Mouse (Mus musculus): ENCODE data around the gene Olfr1364. TPM values are rescaled to one million over a fixed set of nuclear protein-coding genes. Genes with fewer than 3 reads are reported as not detected.

Olfr1364 gene
- total and polyA plus RNA-seq, 2 experiments, result not detected

- Histone ChIP-seq H3K9ac (ENCODE audit: low read depth, low read length) (no peak within 1 kb of the TSS), H3K4me3 (ENCODE audit: insufficient read depth, low read depth, low read length) (no peak within 1 kb of the TSS), H3K27me3 (ENCODE audit: control insufficient read depth, insufficient read depth, low read length) (no peaks in the 10 kb centered on the region), H3K27ac (replicated peaks; ENCODE audit: insufficient read depth, low read depth, low read length) (no peak within 1 kb of the TSS), H3K4me1 (ENCODE audit: control insufficient read depth, insufficient read depth, low read length) (no peaks in the 10 kb centered on the region), H3K36me3 (ENCODE audit: control insufficient read depth, insufficient read depth, low read length) (no peaks in the 10 kb centered on the region), H3K79me2 (ENCODE audit: control insufficient read depth, insufficient read depth, low read length) (no peaks in the 10 kb centered on the region)
- 63% methylated on average over 1 of the region's 1 CpGs for whole genome bisulfite sequencing
- TF ChIP-seq POLR2A (IDR thresholded peaks at IDR 0.05; ENCODE audit: extremely low read depth, insufficient read depth, low read length), result no peak
- TF ChIP-seq CTCF (IDR thresholded peaks at IDR 0.05; ENCODE audit: low read depth, low read length), result no peak
- no peak for DNase-seq (ENCODE audit: extremely low read depth, low read depth, low spot score)
Measured at GRCm38 (mm10) chr13:21542708-21543107, 38.9 kb downstream of the Olfr1364 start, which contains the start of gene Olfr1366. Gene Olfr1366, minus strand, starts transcription at chr13:21542808.

GRCm38 (mm10) chr13:21530781-21531201, 50.8 kb downstream of the Olfr1364 start, which contains the start of gene Zkscan8:
Gene Zkscan8, minus strand, starts transcription at chr13:21531120.
- Histone ChIP-seq H3K4me1 (ENCODE audit: control insufficient read depth, insufficient read depth, low read length) (peaks cover 2% of the 10 kb centered on the region; the same call in 1 of the 2 replicates), H3K9ac (ENCODE audit: low read depth, low read length) (peak within 1 kb of the TSS; percentile 100), H3K27me3 (ENCODE audit: control insufficient read depth, insufficient read depth, low read length) (no peaks in the 10 kb centered on the region), H3K27ac (replicated peaks; ENCODE audit: insufficient read depth, low read depth, low read length) (peak within 1 kb of the TSS; percentile 87), H3K4me3 (ENCODE audit: insufficient read depth, low read depth, low read length) (peak within 1 kb of the TSS; percentile 98), H3K79me2 (ENCODE audit: control insufficient read depth, insufficient read depth, low read length) (0 out of 2 replicates have a peak, but pooled peaks cover 2% of the 10 kb centered on the region), H3K36me3 (ENCODE audit: control insufficient read depth, insufficient read depth, low read length) (peaks cover 8% of the 10 kb centered on the region)
- TF ChIP-seq POLR2A (IDR thresholded peaks at IDR 0.05; ENCODE audit: extremely low read depth, insufficient read depth, low read length) (no peak), CTCF (IDR thresholded peaks at IDR 0.05; ENCODE audit: low read depth, low read length) (0 out of 2 replicates have a peak, but pooled peaks have one; percentile 0)
- peak; percentile 82 for DNase-seq (ENCODE audit: extremely low read depth, low read depth, low spot score)
- 1% methylated on average over 39 of the region's 39 CpGs for WGBS

GRCm38 (mm10) chr13:21530136-21530535, 51.4 kb downstream of the Olfr1364 start:
- 48% methylated on average over 7 of the region's 7 CpGs for WGBS
- no peak overlapping the region for H3K27ac ChIP-seq (replicated peaks; ENCODE audit: insufficient read depth, low read depth, low read length)
- DNase-seq (ENCODE audit: extremely low read depth, low read depth, low spot score), result peak; percentile 9
- H3K4me1 ChIP-seq (ENCODE audit: control insufficient read depth, insufficient read depth, low read length), result peaks cover 2% of the 10 kb centered on the region; the same call in 1 of the 2 replicates
- H3K79me2 ChIP-seq (ENCODE audit: control insufficient read depth, insufficient read depth, low read length), result 0 out of 2 replicates have a peak, but pooled peaks cover 2% of the 10 kb centered on the region
- H3K36me3 ChIP-seq (ENCODE audit: control insufficient read depth, insufficient read depth, low read length), result peaks cover 12% of the 10 kb centered on the region
- TF ChIP-seq POLR2A (IDR thresholded peaks at IDR 0.05; ENCODE audit: extremely low read depth, insufficient read depth, low read length), result no peak
- no peak for TF ChIP-seq CTCF (IDR thresholded peaks at IDR 0.05; ENCODE audit: low read depth, low read length)
- H3K9ac ChIP-seq (ENCODE audit: low read depth, low read length), result no peak overlapping the region
- no peaks in the 10 kb centered on the region for H3K27me3 ChIP-seq (ENCODE audit: control insufficient read depth, insufficient read depth, low read length)
- H3K4me3 ChIP-seq (ENCODE audit: insufficient read depth, low read depth, low read length), result peak overlapping the region; percentile 4; the same call in 1 of the 2 replicates

Other genes starting within 250 kb of the Olfr1364 start
Only the 30 nearest of the 33 such genes appear.
- gene Zscan12, start 218.9 kb downstream of the Olfr1364 start, total RNA-seq (2014; rRNA removed), result 5.4 and 6.0 TPM in 2 replicates
- gene Zscan12, start 218.9 kb downstream of the Olfr1364 start, polyA plus RNA-seq (2012; rRNA removed), result 1.0 and 1.2 TPM in 2 replicates
- 31.6 and 33.1 TPM in 2 replicates for gene Zkscan3, start 179.0 kb downstream of the Olfr1364 start, total RNA-seq (2014; rRNA removed)
- gene Zkscan3, start 179.0 kb downstream of the Olfr1364 start, polyA plus RNA-seq (2012; rRNA removed), result 10.9 and 14.5 TPM in 2 replicates
- 0.60 and 0.83 TPM in 2 replicates for gene Pgbd1, start 140.7 kb downstream of the Olfr1364 start, total RNA-seq (2014; rRNA removed)
- gene Pgbd1, start 140.7 kb downstream of the Olfr1364 start, polyA plus RNA-seq (2012; rRNA removed), result 0.20 and 0.26 TPM in 2 replicates
- 30.8 and 33.4 TPM in 2 replicates for gene Zscan26, start 128.0 kb downstream of the Olfr1364 start, total RNA-seq (2014; rRNA removed)
- 7.5 and 12.1 TPM in 2 replicates for gene Zscan26, start 128.0 kb downstream of the Olfr1364 start, polyA plus RNA-seq (2012; rRNA removed)
- 0.27 and 0.55 TPM in 2 replicates for gene Nkapl, start 113.2 kb downstream of the Olfr1364 start, total RNA-seq (2014; rRNA removed)
- gene Nkapl, start 113.2 kb downstream of the Olfr1364 start, polyA plus RNA-seq (2012; rRNA removed), result 0.13 and 0.29 TPM in 2 replicates
- gene Zkscan4, start 102.9 kb downstream of the Olfr1364 start, total RNA-seq (2014; rRNA removed), result 0.47 and 1.0 TPM in 2 replicates
- 0.09 and 0.29 TPM in 2 replicates for gene Zkscan4, start 102.9 kb downstream of the Olfr1364 start, polyA plus RNA-seq (2012; rRNA removed)
- not detected in 2 replicates for gene Gm10065, start 102.3 kb downstream of the Olfr1364 start, total RNA-seq (2014; rRNA removed)
- gene Gm10065, start 102.3 kb downstream of the Olfr1364 start, polyA plus RNA-seq (2012; rRNA removed), result not detected in 2 replicates
- gene AK157302, start 86.5 kb downstream of the Olfr1364 start, total RNA-seq (2014; rRNA removed), result 0.27 and 0.28 TPM in 2 replicates
- 0.11 TPM in 1 of 2 replicates, not detected in the other for gene AK157302, start 86.5 kb downstream of the Olfr1364 start, polyA plus RNA-seq (2012; rRNA removed)
- 20.5 and 23.4 TPM in 2 replicates for gene Gm11273, start 80.3 kb downstream of the Olfr1364 start, total RNA-seq (2014; rRNA removed)
- 26.0 and 26.2 TPM in 2 replicates for gene Gm11273, start 80.3 kb downstream of the Olfr1364 start, polyA plus RNA-seq (2012; rRNA removed)
- gene Zkscan8, start 50.6 kb downstream of the Olfr1364 start, total RNA-seq (2014; rRNA removed), result 4.7 and 5.3 TPM in 2 replicates
- gene Zkscan8, start 50.6 kb downstream of the Olfr1364 start, polyA plus RNA-seq (2012; rRNA removed), result 1.5 and 1.7 TPM in 2 replicates
- gene Olfr1366, start 39.0 kb downstream of the Olfr1364 start, total RNA-seq (2014; rRNA removed), result not detected in 2 replicates
- not detected in 2 replicates for gene Olfr1366, start 39.0 kb downstream of the Olfr1364 start, polyA plus RNA-seq (2012; rRNA removed)
- gene Olfr1535, start 21.9 kb downstream of the Olfr1364 start, total RNA-seq (2014; rRNA removed), result not detected in 2 replicates
- gene Olfr1535, start 21.9 kb downstream of the Olfr1364 start, polyA plus RNA-seq (2012; rRNA removed), result not detected in 2 replicates
- gene Olfr1362, start 32.3 kb upstream of the Olfr1364 start, total RNA-seq (2014; rRNA removed), result not detected in 2 replicates
- gene Olfr1362, start 32.3 kb upstream of the Olfr1364 start, polyA plus RNA-seq (2012; rRNA removed), result not detected in 2 replicates
- gene Olfr11, start 60.8 kb upstream of the Olfr1364 start, total RNA-seq (2014; rRNA removed), result not detected in 2 replicates
- not detected in 2 replicates for gene Olfr11, start 60.8 kb upstream of the Olfr1364 start, polyA plus RNA-seq (2012; rRNA removed)
- gene Olfr1361, start 81.6 kb upstream of the Olfr1364 start, total RNA-seq (2014; rRNA removed), result not detected in 2 replicates
- not detected in 2 replicates for gene Olfr1361, start 81.6 kb upstream of the Olfr1364 start, polyA plus RNA-seq (2012; rRNA removed)
- not detected in 2 replicates for gene Olfr1360, start 95.6 kb upstream of the Olfr1364 start, total RNA-seq (2014; rRNA removed)
- not detected in 2 replicates for gene Olfr1360, start 95.6 kb upstream of the Olfr1364 start, polyA plus RNA-seq (2012; rRNA removed)
- gene Olfr1359, start 116.4 kb upstream of the Olfr1364 start, total RNA-seq (2014; rRNA removed), result not detected in 2 replicates
- gene Olfr1359, start 116.4 kb upstream of the Olfr1364 start, polyA plus RNA-seq (2012; rRNA removed), result not detected in 2 replicates
- gene Hist1h2bl, start 134.4 kb upstream of the Olfr1364 start, total RNA-seq (2014; rRNA removed), result 1.4 and 1.5 TPM in 2 replicates
- 0.90 TPM in 1 of 2 replicates, not detected in the other for gene Hist1h2bl, start 134.4 kb upstream of the Olfr1364 start, polyA plus RNA-seq (2012; rRNA removed)
- gene Hist1h2ai, start 134.7 kb upstream of the Olfr1364 start, total RNA-seq (2014; rRNA removed), result 8.9 and 10.2 TPM in 2 replicates
- gene Hist1h2ai, start 134.7 kb upstream of the Olfr1364 start, polyA plus RNA-seq (2012; rRNA removed), result 0.64 and 1.6 TPM in 2 replicates
- 24.2 and 48.6 TPM in 2 replicates for gene Hist1h3h, start 135.9 kb upstream of the Olfr1364 start, total RNA-seq (2014; rRNA removed)
- gene Hist1h3h, start 135.9 kb upstream of the Olfr1364 start, polyA plus RNA-seq (2012; rRNA removed), result 1.8 TPM in 1 of 2 replicates, not detected in the other
- 2.8 and 7.2 TPM in 2 replicates for gene Hist1h2bm, start 140.3 kb upstream of the Olfr1364 start, total RNA-seq (2014; rRNA removed)
- gene Hist1h2bm, start 140.3 kb upstream of the Olfr1364 start, polyA plus RNA-seq (2012; rRNA removed), result not detected in 2 replicates
- 21.5 and 24.9 TPM in 2 replicates for gene Hist1h4j, start 153.3 kb upstream of the Olfr1364 start, total RNA-seq (2014; rRNA removed)
- gene Hist1h4j, start 153.3 kb upstream of the Olfr1364 start, polyA plus RNA-seq (2012; rRNA removed), result 0.31 and 1.1 TPM in 2 replicates
- 41.2 and 45.6 TPM in 2 replicates for gene Hist1h4k, start 168.7 kb upstream of the Olfr1364 start, total RNA-seq (2014; rRNA removed)
- 3.6 and 8.6 TPM in 2 replicates for gene Hist1h4k, start 168.7 kb upstream of the Olfr1364 start, polyA plus RNA-seq (2012; rRNA removed)
- gene Hist1h2ak, start 172.1 kb upstream of the Olfr1364 start, total RNA-seq (2014; rRNA removed), result 3.3 and 6.0 TPM in 2 replicates
- gene Hist1h2ak, start 172.1 kb upstream of the Olfr1364 start, polyA plus RNA-seq (2012; rRNA removed), result 0.47 TPM in 1 of 2 replicates, not detected in the other
- 4.6 and 10.8 TPM in 2 replicates for gene Hist1h2bn, start 172.4 kb upstream of the Olfr1364 start, total RNA-seq (2014; rRNA removed)
- not detected in 2 replicates for gene Hist1h2bn, start 172.4 kb upstream of the Olfr1364 start, polyA plus RNA-seq (2012; rRNA removed)
- gene Hist1h1b, start 198.9 kb upstream of the Olfr1364 start, total RNA-seq (2014; rRNA removed), result 3.5 and 4.5 TPM in 2 replicates
- gene Hist1h1b, start 198.9 kb upstream of the Olfr1364 start, polyA plus RNA-seq (2012; rRNA removed), result 0.35 TPM in 1 of 2 replicates, not detected in the other
- 26.6 and 38.0 TPM in 2 replicates for gene Hist1h3i, start 201.6 kb upstream of the Olfr1364 start, total RNA-seq (2014; rRNA removed)
- gene Hist1h3i, start 201.6 kb upstream of the Olfr1364 start, polyA plus RNA-seq (2012; rRNA removed), result 4.1 and 5.4 TPM in 2 replicates
- 7.3 and 8.7 TPM in 2 replicates for gene Hist1h2an, start 205.5 kb upstream of the Olfr1364 start, total RNA-seq (2014; rRNA removed)
- gene Hist1h2an, start 205.5 kb upstream of the Olfr1364 start, polyA plus RNA-seq (2012; rRNA removed), result not detected in 2 replicates
- gene Hist1h2bp, start 205.7 kb upstream of the Olfr1364 start, total RNA-seq (2014; rRNA removed), result 0.40 and 0.74 TPM in 2 replicates
- gene Hist1h2bp, start 205.7 kb upstream of the Olfr1364 start, polyA plus RNA-seq (2012; rRNA removed), result not detected in 2 replicates
- gene Hist1h2bq, start 228.4 kb upstream of the Olfr1364 start, total RNA-seq (2014; rRNA removed), result 2.1 and 4.9 TPM in 2 replicates
- gene Hist1h2bq, start 228.4 kb upstream of the Olfr1364 start, polyA plus RNA-seq (2012; rRNA removed), result 1.2 and 11.7 TPM in 2 replicates